Mouse (Mus musculus) limb, embryonic 10.5 days (tissue): ENCODE measurements around the gene Ptprg. TPM values are rescaled to one million over a fixed set of nuclear protein-coding genes. Genes with fewer than 3 reads are reported as not detected.

Experiments
- DNase-seq: peaks from one replicate; pipeline ENCODE4 v3.0.0-alpha.2; 2017; ENCODE audit warnings: low spot score
- H3K27ac ChIP-seq: fragments of 300-500 bp; sonication (generic); 2 replicates; pipeline ENCODE4 v1.5.1; 2016; ENCODE audit warnings: mild to moderate bottlenecking
- H3K27me3 ChIP-seq: fragments of 300-500 bp; sonication (generic); 2 replicates; pipeline ENCODE4 v1.6.1; 2016; ENCODE audit warnings: low read depth, mild to moderate bottlenecking; ENCODE audit not compliant: poor library complexity, severe bottlenecking
- H3K36me3 ChIP-seq: fragments of 300-500 bp; sonication (generic); 2 replicates; pipeline ENCODE4 v1.6.1; 2016; ENCODE audit warnings: mild to moderate bottlenecking, moderate library complexity
- H3K4me1 ChIP-seq: fragments of 300-500 bp; sonication (generic); 2 replicates; pipeline ENCODE4 v1.6.1; 2016
- H3K4me3 ChIP-seq: fragments of 300-500 bp; sonication (generic); 2 replicates; pipeline ENCODE4 v1.5.1; 2016; ENCODE audit warnings: mild to moderate bottlenecking, moderate library complexity
- H3K9me3 ChIP-seq: fragments of 300-500 bp; sonication (generic); replicated peaks from 2 replicates; pipeline ENCODE4 v1.6.1; 2016; ENCODE audit warnings: mild to moderate bottlenecking
- WGBS: fragments of 180-500 bp; shearing (Covaris S2); methylation state at CpG from one replicate; pipeline ENCODE4 v1.1.7; 2016; 5-methylcytosine and 5-hydroxymethylcytosine counted together
- polyA plus RNA-seq: library from polyadenylated mRNA; unstranded; fragments of >200 nt; fragmentation: Nextera tagmentation; extraction: Ambion mirVana; gene quantifications from 2 replicates; pipeline ENCODE4 v1.2.1, GENCODE M21; 2016

Gene Ptprg
- polyA plus RNA-seq, 1 experiment from 2014 or later = 40.3 TPM

DNA sequence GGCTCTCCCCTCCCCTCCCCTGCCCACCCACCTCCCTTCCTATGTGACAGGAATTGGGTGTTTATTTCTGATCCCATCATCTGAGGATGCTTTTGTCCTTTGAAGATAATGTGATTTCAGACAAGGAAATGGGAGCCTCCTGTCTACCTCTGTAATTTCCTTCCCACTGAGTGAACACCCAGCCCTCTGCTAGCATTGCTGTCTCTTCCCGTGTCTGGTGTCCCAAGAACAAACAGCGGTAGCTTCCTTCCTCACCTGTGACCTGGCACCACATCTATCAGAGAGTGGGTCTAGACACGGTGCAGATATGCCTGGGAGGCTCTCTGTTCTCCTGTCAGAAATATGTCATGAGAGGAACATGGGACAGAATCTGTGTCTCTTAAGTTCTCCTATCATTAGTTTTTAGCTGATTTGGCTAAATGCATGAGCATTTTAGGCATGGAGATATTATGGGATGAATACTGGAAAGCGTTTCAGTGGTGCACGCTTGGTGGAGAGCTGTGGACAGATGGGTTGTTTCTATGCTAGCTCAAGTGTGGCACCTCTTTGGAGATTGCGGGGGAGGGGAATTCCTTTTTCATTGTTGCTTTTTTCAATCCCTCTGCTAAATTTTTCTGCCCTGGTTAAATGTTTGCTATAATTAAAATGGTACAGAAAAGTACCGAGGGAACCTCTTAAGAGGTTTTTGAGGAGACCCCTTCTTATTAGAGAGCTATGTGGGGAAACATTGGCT lies 509.5 kb downstream of the Ptprg start:
- H3K4me3 ChIP-seq = no peak overlapping the region
- H3K9me3 ChIP-seq = no peaks in the 10 kb centered on the region; the same call in 1 of the 2 replicates
- no peaks in the 10 kb centered on the region; the same call in 1 of the 2 replicates for H3K4me1 ChIP-seq
- 76% methylated on average over 7 of the region's 7 CpGs for WGBS
- DNase-seq = peak; percentile 17
- no peak overlapping the region for H3K27ac ChIP-seq
- no peaks in the 10 kb centered on the region for H3K27me3 ChIP-seq
- H3K36me3 ChIP-seq = peaks cover 3% of the 10 kb centered on the region

DNA sequence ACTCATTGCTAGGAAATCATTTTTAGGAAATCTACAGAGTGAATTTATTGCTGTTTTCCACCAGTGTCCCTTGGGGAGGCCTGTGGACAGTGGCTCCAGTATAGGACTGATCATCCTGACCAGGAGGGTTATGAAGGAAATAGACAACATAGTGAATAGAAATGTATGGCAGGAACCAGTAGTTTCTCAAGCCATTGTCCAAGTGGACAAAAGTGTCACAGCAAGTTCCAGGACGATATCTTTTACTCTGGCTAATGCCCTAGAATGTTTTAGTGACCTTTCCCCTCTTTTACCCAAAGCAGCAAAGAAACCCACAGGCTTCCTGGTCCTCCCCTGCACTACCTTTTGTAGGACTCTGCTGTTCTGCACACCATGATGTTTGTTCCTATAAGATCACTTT lies 511.7 kb downstream of the Ptprg start:
- 90% methylated on average over 1 of the region's 1 CpGs for WGBS
- no peaks in the 10 kb centered on the region; the same call in 1 of the 2 replicates for H3K9me3 ChIP-seq
- H3K27ac ChIP-seq = no peak overlapping the region
- no peak overlapping the region for H3K4me3 ChIP-seq
- no peak for DNase-seq
- no peaks in the 10 kb centered on the region for H3K4me1 ChIP-seq
- peaks cover 3% of the 10 kb centered on the region for H3K36me3 ChIP-seq
- no peaks in the 10 kb centered on the region for H3K27me3 ChIP-seq

GRCm38 (mm10) chr14:12065736-12066135 lies 512.4 kb downstream of the Ptprg start:
- no peak for DNase-seq
- no peaks in the 10 kb centered on the region; the same call in 1 of the 2 replicates for H3K9me3 ChIP-seq
- H3K27me3 ChIP-seq = no peaks in the 10 kb centered on the region
- no peak overlapping the region for H3K27ac ChIP-seq
- peaks cover 5% of the 10 kb centered on the region; the same call in 1 of the 2 replicates for H3K4me1 ChIP-seq
- H3K36me3 ChIP-seq = peaks cover 3% of the 10 kb centered on the region
- 72% methylated on average over 2 of the region's 2 CpGs for WGBS
- H3K4me3 ChIP-seq = no peak overlapping the region

DNA sequence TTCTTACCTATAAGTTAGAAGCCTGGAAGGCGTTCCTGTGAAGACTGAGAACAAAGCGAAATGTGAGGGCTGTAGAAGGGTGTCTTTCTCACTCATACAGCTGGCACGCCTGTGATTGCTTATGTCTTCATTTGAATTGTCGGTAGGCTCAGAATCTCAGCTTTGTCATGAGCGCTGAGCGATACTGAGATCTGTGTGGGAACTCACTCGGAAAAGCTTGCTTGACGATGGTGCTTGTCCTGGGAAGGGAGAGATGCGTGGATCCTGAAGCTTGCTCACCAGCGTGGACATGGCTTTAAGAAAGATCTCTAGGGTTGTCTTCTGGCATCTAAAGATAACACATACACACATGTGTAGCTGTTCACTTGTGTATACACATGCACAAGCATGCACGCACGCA lies 516.4 kb downstream of the Ptprg start:
- no peak for DNase-seq
- Histone ChIP-seq H3K36me3 (no peaks in the 10 kb centered on the region), H3K27me3 (no peaks in the 10 kb centered on the region), H3K4me3 (no peak overlapping the region), H3K4me1 (peaks cover 27% of the 10 kb centered on the region), H3K27ac (no peak overlapping the region), H3K9me3 (no peaks in the 10 kb centered on the region)
- WGBS = 95% methylated on average over 12 of the region's 12 CpGs

DNA sequence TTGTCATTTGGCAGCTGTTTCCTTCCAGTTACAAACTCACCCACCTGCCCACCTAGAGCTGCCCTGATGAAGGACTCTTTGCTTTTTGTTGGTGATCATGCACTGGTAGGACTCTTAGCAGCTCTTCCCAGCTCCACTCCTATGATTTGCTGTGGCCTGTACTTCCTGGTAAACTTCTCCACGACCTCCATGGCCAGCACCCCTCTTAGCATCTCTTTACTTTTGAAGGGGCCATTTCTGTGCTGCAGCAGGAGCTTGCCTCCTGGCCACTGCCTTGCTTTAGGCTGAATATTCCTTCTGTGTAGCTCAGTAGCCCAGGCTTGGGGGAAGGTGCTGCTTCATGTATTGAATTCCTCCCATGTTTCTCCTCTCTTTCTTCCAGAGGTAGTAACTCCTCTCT lies 517.0 kb downstream of the Ptprg start:
- 69% methylated on average over 1 of the region's 1 CpGs for WGBS
- H3K4me3 ChIP-seq = no peak overlapping the region
- no peaks in the 10 kb centered on the region for H3K36me3 ChIP-seq
- no peaks in the 10 kb centered on the region for H3K9me3 ChIP-seq
- no peaks in the 10 kb centered on the region for H3K27me3 ChIP-seq
- peaks cover 27% of the 10 kb centered on the region for H3K4me1 ChIP-seq
- no peak for DNase-seq
- no peak overlapping the region for H3K27ac ChIP-seq

GRCm38 (mm10) chr14:12070856-12071465 lies 517.6 kb downstream of the Ptprg start:
- Histone ChIP-seq H3K9me3 (no peaks in the 10 kb centered on the region), H3K4me3 (no peak overlapping the region), H3K4me1 (peaks cover 27% of the 10 kb centered on the region), H3K27me3 (no peaks in the 10 kb centered on the region), H3K27ac (no peak overlapping the region), H3K36me3 (no peaks in the 10 kb centered on the region)
- DNase-seq = no peak
- 83% methylated on average over 7 of the region's 7 CpGs for WGBS

DNA sequence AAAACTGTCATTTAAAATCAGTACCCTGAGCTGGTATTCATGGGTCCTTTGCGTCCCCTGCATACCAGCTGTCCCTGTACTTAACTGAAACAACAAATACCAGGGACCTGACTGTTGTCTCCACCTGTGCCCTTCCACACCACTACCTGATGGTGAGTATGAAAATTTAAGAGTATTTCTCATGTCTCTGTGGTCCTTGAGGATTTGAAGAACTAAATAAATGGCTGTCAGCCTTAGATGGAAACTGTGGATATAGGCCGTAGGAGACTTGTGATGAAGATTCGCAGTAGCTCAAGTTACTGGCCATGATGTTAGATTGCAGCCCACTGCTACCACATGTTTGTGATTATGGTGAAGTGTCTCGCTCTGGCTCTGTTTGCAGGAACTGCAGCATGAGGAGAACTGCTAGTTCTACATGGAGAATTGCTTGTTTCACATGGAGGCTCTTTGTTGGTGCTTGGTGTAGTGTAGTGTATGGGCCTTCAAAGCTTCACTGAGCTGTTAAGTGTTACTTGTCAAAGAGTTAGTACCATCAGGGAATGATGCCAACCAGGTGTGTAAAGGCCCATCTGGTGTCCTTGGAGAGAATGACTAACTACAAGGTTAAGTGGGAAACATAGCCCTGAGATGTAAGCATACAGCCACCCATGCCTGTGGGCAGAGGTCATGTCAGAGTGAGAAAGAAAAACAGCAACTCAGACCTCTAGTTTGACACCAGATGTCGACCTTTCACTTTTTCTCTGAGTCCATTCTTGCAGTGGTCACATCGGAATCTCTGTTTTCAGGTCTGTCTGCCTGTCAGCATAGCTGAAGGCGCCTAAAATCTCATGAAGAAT lies 518.9 kb downstream of the Ptprg start:
- Histone ChIP-seq H3K4me1 (peaks cover 27% of the 10 kb centered on the region), H3K9me3 (no peaks in the 10 kb centered on the region), H3K27me3 (no peaks in the 10 kb centered on the region), H3K4me3 (no peak overlapping the region), H3K27ac (no peak overlapping the region), H3K36me3 (no peaks in the 10 kb centered on the region)
- 45% methylated on average over 7 of the region's 7 CpGs for WGBS
- DNase-seq = no peak

GRCm38 (mm10) chr14:12073408-12074107 lies 520.2 kb downstream of the Ptprg start:
- H3K4me3 ChIP-seq = no peak overlapping the region
- H3K9me3 ChIP-seq = no peaks in the 10 kb centered on the region
- 86% methylated on average over 2 of the region's 2 CpGs for WGBS
- no peak for DNase-seq
- H3K27me3 ChIP-seq = no peaks in the 10 kb centered on the region
- H3K36me3 ChIP-seq = no peaks in the 10 kb centered on the region
- no peak overlapping the region for H3K27ac ChIP-seq
- peaks cover 30% of the 10 kb centered on the region for H3K4me1 ChIP-seq

- WGBS = 92% methylated on average over 7 of the region's 7 CpGs
- Histone ChIP-seq H3K4me1 (peaks cover 45% of the 10 kb centered on the region), H3K9me3 (no peaks in the 10 kb centered on the region), H3K4me3 (no peak overlapping the region), H3K36me3 (no peaks in the 10 kb centered on the region), H3K27ac (no peak overlapping the region), H3K27me3 (no peaks in the 10 kb centered on the region)
- DNase-seq = no peak
Measured at GRCm38 (mm10) chr14:12077193-12077592, 523.9 kb downstream of the Ptprg start.

DNA sequence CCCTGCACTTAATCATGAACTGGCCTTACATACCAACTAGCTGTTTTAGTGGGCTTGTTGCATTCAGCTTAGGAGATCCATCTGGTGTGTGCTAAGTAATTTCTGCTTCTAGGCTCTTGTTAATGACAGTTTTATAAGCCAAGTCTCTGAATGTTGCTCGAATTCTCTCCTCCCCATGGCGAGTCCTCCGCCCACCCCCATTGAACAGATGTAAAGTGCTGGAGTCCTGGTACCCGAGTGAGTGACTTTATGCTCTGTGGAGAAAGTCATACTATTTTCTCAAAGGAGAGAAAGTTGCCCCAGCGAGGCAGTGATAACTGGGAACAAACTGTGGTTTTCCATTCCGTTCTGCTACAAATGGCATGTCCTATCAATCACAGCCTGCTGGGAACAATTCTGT lies 525.9 kb downstream of the Ptprg start:
- WGBS = 39% methylated on average over 6 of the region's 6 CpGs
- H3K4me3 ChIP-seq = no peak overlapping the region
- H3K27me3 ChIP-seq = no peaks in the 10 kb centered on the region
- no peak for DNase-seq
- peaks cover 56% of the 10 kb centered on the region for H3K4me1 ChIP-seq
- H3K9me3 ChIP-seq = no peaks in the 10 kb centered on the region
- no peak overlapping the region for H3K27ac ChIP-seq
- H3K36me3 ChIP-seq = no peaks in the 10 kb centered on the region

DNA sequence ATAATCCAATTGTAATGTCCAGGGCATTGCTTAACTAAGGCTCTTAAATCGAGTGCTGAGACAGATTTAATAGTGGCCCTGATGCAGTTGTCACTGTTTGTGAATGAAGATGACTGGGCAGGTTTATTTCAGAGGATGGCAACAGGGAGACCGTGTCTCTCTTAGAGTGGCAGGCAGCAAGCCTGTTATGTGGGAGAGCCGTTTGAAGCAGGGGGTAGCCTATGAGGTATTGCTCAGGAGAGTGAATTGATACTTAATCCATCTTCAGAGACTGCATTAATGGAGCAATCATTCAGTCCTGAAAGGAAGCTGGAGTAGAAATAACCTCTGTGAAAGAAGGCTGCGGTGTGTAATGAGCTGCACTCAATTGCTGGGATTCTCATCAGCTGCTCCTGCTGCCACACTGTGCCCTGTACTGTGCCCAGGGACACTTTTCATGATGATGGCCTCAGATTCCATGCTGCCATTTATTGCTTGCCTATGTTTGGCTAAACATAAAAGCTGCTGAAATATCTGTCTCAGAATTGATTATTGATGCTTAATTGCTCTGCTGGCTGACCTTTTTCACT lies 526.6 kb downstream of the Ptprg start:
- no peaks in the 10 kb centered on the region for H3K36me3 ChIP-seq
- no peak overlapping the region for H3K4me3 ChIP-seq
- no peaks in the 10 kb centered on the region for H3K9me3 ChIP-seq
- H3K27ac ChIP-seq = no peak overlapping the region
- no peaks in the 10 kb centered on the region for H3K27me3 ChIP-seq
- DNase-seq = no peak
- peaks cover 61% of the 10 kb centered on the region for H3K4me1 ChIP-seq
- WGBS = 38% methylated on average over 4 of the region's 4 CpGs

DNA sequence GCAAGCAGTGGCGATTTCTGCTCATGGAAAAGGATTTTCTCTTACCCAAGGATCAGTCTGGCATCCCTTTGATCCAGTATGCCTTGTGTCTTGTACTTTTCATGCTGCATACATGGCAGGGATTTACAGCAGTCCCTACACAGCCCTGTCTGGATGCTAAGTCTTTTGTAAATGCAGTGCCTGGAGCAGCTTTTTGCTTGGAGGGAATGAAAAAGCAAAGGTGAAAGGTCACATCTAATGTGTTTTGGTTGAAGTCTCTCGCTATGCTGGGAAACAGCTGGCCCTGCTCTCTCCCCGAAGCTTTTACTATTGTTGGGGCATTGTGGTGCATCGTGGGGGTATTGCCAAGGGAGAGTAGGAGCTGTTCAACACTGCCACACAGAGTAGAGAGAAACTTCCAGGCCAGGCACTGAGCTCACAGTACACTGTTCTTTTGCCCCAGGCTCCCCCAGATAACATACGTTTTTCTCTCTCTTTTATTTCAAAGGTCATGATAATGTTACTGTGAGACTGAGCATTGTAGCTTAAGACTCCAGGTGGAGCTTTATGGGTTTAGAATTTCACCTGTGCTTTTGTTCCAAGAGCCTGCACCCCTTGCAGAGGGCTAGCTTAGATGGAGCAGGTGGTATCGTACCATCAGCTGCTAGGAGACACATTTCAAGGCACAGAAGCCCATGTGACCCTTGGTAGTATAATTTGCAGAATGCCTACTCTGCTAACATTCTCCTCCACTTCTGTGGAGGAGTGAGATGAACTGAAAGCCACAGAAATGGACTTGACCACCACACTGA lies 529.0 kb downstream of the Ptprg start:
- no peaks in the 10 kb centered on the region for H3K36me3 ChIP-seq
- peak overlapping the region; percentile 68 for H3K27ac ChIP-seq
- 32% methylated on average over 6 of the region's 6 CpGs for WGBS
- no peak overlapping the region for H3K4me3 ChIP-seq
- H3K27me3 ChIP-seq = no peaks in the 10 kb centered on the region
- H3K9me3 ChIP-seq = no peaks in the 10 kb centered on the region
- peaks cover 69% of the 10 kb centered on the region for H3K4me1 ChIP-seq
- no peak for DNase-seq
